In genomic region chr11:3983291-3983862, GRCm38 (mm10) we compare ENCODE assay signal across 9 mouse cellular contexts. TPM values are rescaled to one million over a fixed set of nuclear protein-coding genes. Genes with fewer than 3 reads are reported as not detected.
DNase-seq lines count a peak whose midpoint lies in the region; ATAC-seq and TF ChIP-seq lines count a peak whose summit lies in the region.
"Had no signal": no experiment of that assay in that cellular context is flagged by ENCODE, and none has a peak within 500 bp of the region (broad histone marks: within the 10 kb centered on the region; RNA-seq: fewer than 3 reads in every experiment).

Gene Gal3st1 (plus strand): TSS chr11:3983636.

- H3K4me1 ChIP-seq in embryonic facial prominence, embryonic 14.5 days (ENCODE audit: control insufficient read depth, insufficient read depth, low read length), result 0 out of 2 replicates have a peak, but pooled peaks cover 7% of the 10 kb centered on the region
- H3K4me1 ChIP-seq in kidney, embryonic 14.5 days (ENCODE audit: control insufficient read depth, insufficient read depth, low read length), result 0 out of 2 replicates have a peak, but pooled peaks cover 3% of the 10 kb centered on the region
- peaks cover 13% of the 10 kb centered on the region for H3K4me1 ChIP-seq in limb, embryonic 15.5 days
- peaks cover 5% of the 10 kb centered on the region for H3K4me1 ChIP-seq in midbrain, embryonic 16.5 days (ENCODE audit: control insufficient read depth, insufficient read depth, low read length)

- 3% methylated on average over 5 of the region's 37 CpGs for WGBS in embryonic facial prominence, embryonic 14.5 days
- WGBS in kidney, embryonic 14.5 days, result 0% methylated on average over 29 of the region's 37 CpGs
- WGBS in limb, embryonic 15.5 days, result under 1% methylated on average over 34 of the region's 37 CpGs
- 3% methylated on average over 18 of the region's 37 CpGs for WGBS in midbrain, embryonic 16.5 days

- DNase-seq in gastrocnemius, adult 2 months, result no peak
- DNase-seq in gastrocnemius, adult 8-10 months (ENCODE audit: low spot score in 2 of 2), result no peak
- DNase-seq in embryonic facial prominence, embryonic 14.5 days (ENCODE audit: low spot score), result peak; percentile 33
- no peak for DNase-seq in gastrocnemius, postnatal 10 days
- DNase-seq in spleen, postnatal 36 days (ENCODE audit: low spot score in 2 of 2), result no peak

- peak; percentile 64 for ATAC-seq in embryonic facial prominence, embryonic 14.5 days (ENCODE audit: low read depth)
- peak; percentile 64 for ATAC-seq in kidney, embryonic 14.5 days (ENCODE audit: low FRiP score, low TSS enrichment)
- ATAC-seq in limb, embryonic 15.5 days (ENCODE audit: insufficient number of reproducible peaks, low FRiP score, low TSS enrichment, low read depth), result peak; percentile 32; the same call in 1 of the 2 replicates
- ATAC-seq in midbrain, embryonic 16.5 days, result peak; percentile 57; the same call in 1 of the 2 replicates

- peak within 1 kb of the TSS; percentile 31 for H3K27ac ChIP-seq in gastrocnemius, adult 2 months
- H3K27ac ChIP-seq in embryonic facial prominence, embryonic 14.5 days (replicated peaks; ENCODE audit: low read depth, low read length), result no peak within 1 kb of the TSS
- no peak within 1 kb of the TSS for H3K27ac ChIP-seq in kidney, embryonic 14.5 days (ENCODE audit: low read depth, low read length)
- H3K27ac ChIP-seq in limb, embryonic 15.5 days, result peak within 1 kb of the TSS; percentile 14; the same call in 1 of the 2 replicates
- H3K27ac ChIP-seq in midbrain, embryonic 16.5 days (ENCODE audit: low read length), result no peak within 1 kb of the TSS

- H3K4me2 ChIP-seq in embryonic facial prominence, embryonic 14.5 days (ENCODE audit: low read depth, low read length), result peak within 1 kb of the TSS; percentile 72
- peak within 1 kb of the TSS; percentile 75 for H3K4me2 ChIP-seq in kidney, embryonic 14.5 days (replicated peaks; ENCODE audit: low read depth, low read length)
- H3K4me2 ChIP-seq in limb, embryonic 15.5 days, result peak within 1 kb of the TSS; percentile 56
- peak within 1 kb of the TSS; percentile 74 for H3K4me2 ChIP-seq in midbrain, embryonic 16.5 days (ENCODE audit: low read length)

- H3K9ac ChIP-seq in embryonic facial prominence, embryonic 14.5 days (ENCODE audit: low read depth, low read length), result peak within 1 kb of the TSS; percentile 60
- H3K9ac ChIP-seq in kidney, embryonic 14.5 days (ENCODE audit: low read depth, low read length), result peak within 1 kb of the TSS; percentile 59
- H3K9ac ChIP-seq in limb, embryonic 15.5 days, result no peak within 1 kb of the TSS; the same call in 1 of the 2 replicates
- H3K9ac ChIP-seq in midbrain, embryonic 16.5 days (ENCODE audit: low read depth, low read length), result peak within 1 kb of the TSS; percentile 70

- H3K9me3 ChIP-seq in embryonic facial prominence, embryonic 14.5 days (ENCODE audit: control insufficient read depth, low read length), result no peaks in the 10 kb centered on the region
- H3K9me3 ChIP-seq in kidney, embryonic 14.5 days (ENCODE audit: control insufficient read depth, low read length), result no peaks in the 10 kb centered on the region
- no peaks in the 10 kb centered on the region for H3K9me3 ChIP-seq in limb, embryonic 15.5 days
- H3K9me3 ChIP-seq in midbrain, embryonic 16.5 days (replicated peaks; ENCODE audit: control insufficient read depth, low read length, poor library complexity, severe bottlenecking), result no peaks in the 10 kb centered on the region

- peak within 1 kb of the TSS; percentile 53 for H3K4me3 ChIP-seq in gastrocnemius, adult 2 months
- peak within 1 kb of the TSS; percentile 42 for H3K4me3 ChIP-seq in embryonic facial prominence, embryonic 14.5 days (ENCODE audit: low read depth, low read length)
- H3K4me3 ChIP-seq in kidney, embryonic 14.5 days (ENCODE audit: low read length), result peak within 1 kb of the TSS; percentile 42
- peak within 1 kb of the TSS; percentile 36 for H3K4me3 ChIP-seq in limb, embryonic 15.5 days
- peak within 1 kb of the TSS; percentile 45 for H3K4me3 ChIP-seq in midbrain, embryonic 16.5 days (ENCODE audit: low read depth, low read length)

- peaks cover 20% of the 10 kb centered on the region for H3K36me3 ChIP-seq in embryonic facial prominence, embryonic 14.5 days (ENCODE audit: control insufficient read depth, insufficient read depth, low read length)
- peaks cover 18% of the 10 kb centered on the region for H3K36me3 ChIP-seq in kidney, embryonic 14.5 days (ENCODE audit: control insufficient read depth, insufficient read depth, low read length)
- peaks cover 25% of the 10 kb centered on the region for H3K36me3 ChIP-seq in limb, embryonic 15.5 days
- peaks cover 5% of the 10 kb centered on the region; the same call in 1 of the 2 replicates for H3K36me3 ChIP-seq in midbrain, embryonic 16.5 days (ENCODE audit: control insufficient read depth, insufficient read depth, low read length)

- no peak for TF ChIP-seq CTCF in gastrocnemius, adult 2 months (IDR thresholded peaks at IDR 0.05)

- peaks cover 3% of the 10 kb centered on the region; the same call in 1 of the 2 replicates for H3K27me3 ChIP-seq in embryonic facial prominence, embryonic 14.5 days (replicated peaks; ENCODE audit: control insufficient read depth, insufficient read depth, low read length)
- H3K27me3 ChIP-seq in kidney, embryonic 14.5 days (ENCODE audit: control insufficient read depth, insufficient read depth, low read length), result peaks cover 14% of the 10 kb centered on the region
- no peaks in the 10 kb centered on the region for H3K27me3 ChIP-seq in limb, embryonic 15.5 days
- peaks cover 3% of the 10 kb centered on the region; the same call in 1 of the 2 replicates for H3K27me3 ChIP-seq in midbrain, embryonic 16.5 days (ENCODE audit: control insufficient read depth, insufficient read depth, low read depth, low read length)
- H3K27me3 ChIP-seq: CH12.LX had no signal

- intact Hi-C loops in gastrocnemius, adult 2 months (cut with DNase I), result no loop called here

RNA-seq across cellular contexts. Expression of gene Gal3st1, which starts in this region (rescaled TPM):
- total RNA-seq in gastrocnemius, adult 2 months (2021), result under 1 TPM in 1 of 2 experiments, not detected in 1; 0.20 TPM
- total RNA-seq in gastrocnemius, adult 8-10 months (2022), result under 1 TPM in 2 of 4 experiments, not detected in 2; 0.24 to 0.31 TPM
- 3.2 and 3.3 TPM in 2 replicates for polyA plus RNA-seq in embryonic facial prominence, embryonic 14.5 days (2014; fragmentation: Nextera tagmentation; extraction: Ambion mirVana)
- 4.3 and 4.6 TPM in 2 replicates for polyA plus RNA-seq in kidney, embryonic 14.5 days (2014; fragmentation: Nextera tagmentation; extraction: Ambion mirVana)
- 2.6 and 3.0 TPM in 2 replicates for polyA plus RNA-seq in limb, embryonic 15.5 days (2015; fragmentation: Nextera tagmentation; extraction: Ambion mirVana)
- 7.3 and 8.2 TPM in 2 replicates for polyA plus RNA-seq in midbrain, embryonic 16.5 days (2015; fragmentation: Nextera tagmentation; extraction: Ambion mirVana)
- total RNA-seq in gastrocnemius, postnatal 10 days (2021), result 1 to 10 TPM; 2.4 to 4.2 TPM

Comparison
In these comparisons a context has a peak if more than half of its experiments do, and no peak if none do; other contexts are left out.
1. H3K27ac ChIP-seq: peak in gastrocnemius, adult 2 months (single experiment) and limb, embryonic 15.5 days (single experiment); none in embryonic facial prominence, embryonic 14.5 days (single experiment), kidney, embryonic 14.5 days (single experiment) and midbrain, embryonic 16.5 days (single experiment).
2. Peak in every context shown above with its lines, with median percentiles within 50 percentile points of each other: H3K4me3 ChIP-seq, ATAC-seq and H3K4me2 ChIP-seq.